Mouse (Mus musculus) MEL (cell line): ENCODE results near the gene Scd3. TPM values are rescaled to one million over a fixed set of nuclear protein-coding genes. Genes with fewer than 3 reads are reported as not detected.

Experiments used
- DNase-seq: peaks from one replicate; pipeline ENCODE4 v3.0.0; 2011; ENCODE audit warnings: low read depth, low spot score
- H3K27ac ChIP-seq: 2 replicates; pipeline ENCODE4 v1.5.1; 2012; ENCODE audit warnings: low read depth, mild to moderate bottlenecking, control low read depth, low read length, moderate library complexity; ENCODE audit not compliant: control insufficient read depth
- H3K27me3 ChIP-seq, 2 experiments: fragments of 150-350 bp in 1 of 2; sonication (generic) in 1 of 2; 2 replicates each; pipeline ENCODE4 v1.6.1; 2012; ENCODE audit warnings: low read length in 2 of 2, mild to moderate bottlenecking in 2 of 2, improper control_type of control experiment in 1 of 2, moderate library complexity in 1 of 2; ENCODE audit not compliant: insufficient read depth in 2 of 2, control insufficient read depth in 1 of 2
- H3K36me3 ChIP-seq, 2 experiments: 2 replicates each; pipeline ENCODE4 v1.6.1; 2012 to 2014; ENCODE audit warnings: low read length in 2 of 2, improper control_type of control experiment in 1 of 2, inconsistent platforms in 1 of 2, mild to moderate bottlenecking in 1 of 2; ENCODE audit not compliant: insufficient read depth in 2 of 2, control insufficient read depth in 1 of 2
- H3K4me1 ChIP-seq, 2 experiments: fragments of 150-350 bp in 1 of 2; sonication (generic) in 1 of 2; 2 replicates each; pipeline ENCODE4 v1.6.1; 2012; ENCODE audit warnings: low read length in 2 of 2, improper control_type of control experiment in 1 of 2, mild to moderate bottlenecking in 1 of 2; ENCODE audit not compliant: insufficient read depth in 2 of 2, control insufficient read depth in 1 of 2
- H3K4me3 ChIP-seq, 2 experiments: fragments of 150-350 bp in 1 of 2; sonication (generic) in 1 of 2; 2 replicates each; pipeline ENCODE4 v1.5.1; 2012; ENCODE audit warnings: low read depth in 2 of 2, low read length in 2 of 2, mild to moderate bottlenecking in 2 of 2, moderate library complexity in 2 of 2, control low read depth in 1 of 2, improper control_type of control experiment in 1 of 2; ENCODE audit not compliant: control insufficient read depth in 1 of 2, insufficient read depth in 1 of 2
- H3K79me2 ChIP-seq: 2 replicates; pipeline ENCODE4 v1.6.1; 2012; ENCODE audit warnings: mild to moderate bottlenecking, low read length, moderate library complexity; ENCODE audit not compliant: control insufficient read depth, poor library complexity, insufficient read depth
- H3K9ac ChIP-seq: 2 replicates; pipeline ENCODE4 v1.6.1; 2012; ENCODE audit warnings: low read depth, mild to moderate bottlenecking, control low read depth, low read length, moderate library complexity; ENCODE audit not compliant: control insufficient read depth, poor library complexity, severe bottlenecking
- H3K9me3 ChIP-seq: fragments of 150-350 bp; sonication (generic); replicated peaks from 2 replicates; pipeline ENCODE4 v1.6.1; 2012; ENCODE audit warnings: mild to moderate bottlenecking, low read length, improper control_type of control experiment, moderate library complexity; ENCODE audit not compliant: insufficient read depth
- BHLHE40 ChIP-seq: IDR thresholded peaks from 2 replicates; pipeline ENCODE4 v1.6.1; 2012; ENCODE audit warnings: low read depth, mild to moderate bottlenecking, inconsistent platforms, low read length, improper control_type of control experiment, borderline replicate concordance
- CHD1 ChIP-seq: IDR thresholded peaks from 2 replicates; pipeline ENCODE4 v1.6.1; 2012; ENCODE audit warnings: low read depth, mild to moderate bottlenecking, inconsistent platforms, low read length, improper control_type of control experiment
- CHD2 ChIP-seq: IDR thresholded peaks from 2 replicates; pipeline ENCODE4 v1.6.1; 2011; ENCODE audit warnings: low read length, improper control_type of control experiment
- ELF1 ChIP-seq: IDR thresholded peaks from 2 replicates; pipeline ENCODE4 v1.6.1; 2014; ENCODE audit warnings: low read depth, mild to moderate bottlenecking, inconsistent platforms, low read length, improper control_type of control experiment, moderate library complexity
- EP300 ChIP-seq, 2 experiments: IDR thresholded peaks; 2 replicates each; pipeline ENCODE4 v1.6.1; 2011; ENCODE audit warnings: improper control_type of control experiment in 2 of 2, low read length in 2 of 2, low read depth in 1 of 2, mild to moderate bottlenecking in 1 of 2
- GABPA ChIP-seq: IDR thresholded peaks from 2 replicates; pipeline ENCODE4 v1.6.1; 2012; ENCODE audit warnings: low read depth, mild to moderate bottlenecking, inconsistent platforms, low read length, improper control_type of control experiment, moderate library complexity
- HCFC1 ChIP-seq: IDR thresholded peaks from 2 replicates; pipeline ENCODE4 v1.6.1; 2012; ENCODE audit warnings: low read depth, mild to moderate bottlenecking, inconsistent platforms, low read length, improper control_type of control experiment, moderate library complexity
- JUND ChIP-seq: IDR thresholded peaks from 2 replicates; pipeline ENCODE4 v1.6.1; 2011; ENCODE audit warnings: low read depth, mild to moderate bottlenecking, improper control_type of control experiment, low read length
- KAT2A ChIP-seq: conservative IDR thresholded peaks from 2 replicates; pipeline ENCODE4 v1.6.1; 2012; ENCODE audit warnings: low read depth, low read length, improper control_type of control experiment, inconsistent platforms
- MAFK ChIP-seq: IDR thresholded peaks from 2 replicates; pipeline ENCODE4 v1.6.1; 2011; ENCODE audit warnings: low read depth, mild to moderate bottlenecking, low read length, improper control_type of control experiment, borderline replicate concordance
- MAZ ChIP-seq: IDR thresholded peaks from 2 replicates; pipeline ENCODE4 v1.6.1; 2012; ENCODE audit warnings: low read depth, mild to moderate bottlenecking, inconsistent platforms, low read length, improper control_type of control experiment
- MEF2A ChIP-seq: IDR thresholded peaks from 2 replicates; pipeline ENCODE4 v1.6.1; 2014; ENCODE audit warnings: low read depth, mild to moderate bottlenecking, inconsistent platforms, low read length, improper control_type of control experiment; ENCODE audit not compliant: poor library complexity, insufficient replicate concordance, severe bottlenecking; ENCODE audit errors: extremely low read depth
- MYB ChIP-seq: IDR thresholded peaks from 2 replicates; pipeline ENCODE4 v1.6.1; 2011; ENCODE audit warnings: mild to moderate bottlenecking, low read depth, low read length, improper control_type of control experiment
- MYC ChIP-seq: IDR thresholded peaks from 2 replicates; pipeline ENCODE4 v1.6.1; 2011; ENCODE audit warnings: low read depth, mild to moderate bottlenecking, low read length, improper control_type of control experiment, moderate library complexity
- NELFE ChIP-seq: IDR thresholded peaks from 2 replicates; pipeline ENCODE4 v1.6.1; 2011; ENCODE audit warnings: low read depth, low read length, improper control_type of control experiment
- NRF1 ChIP-seq: IDR thresholded peaks from 2 replicates; pipeline ENCODE4 v1.6.1; 2014; ENCODE audit warnings: low read depth, mild to moderate bottlenecking, inconsistent platforms, low read length, improper control_type of control experiment, moderate library complexity; ENCODE audit not compliant: poor library complexity, insufficient read depth, severe bottlenecking
- POLR2AphosphoS2 ChIP-seq: IDR thresholded peaks from 2 replicates; pipeline ENCODE4 v1.6.1; 2011; ENCODE audit warnings: low read length, improper control_type of control experiment
- RCOR1 ChIP-seq: IDR thresholded peaks from 2 replicates; pipeline ENCODE4 v1.6.1; 2012; ENCODE audit warnings: low read depth, mild to moderate bottlenecking, inconsistent platforms, low read length, improper control_type of control experiment
- SIN3A ChIP-seq: IDR thresholded peaks from 2 replicates; pipeline ENCODE4 v1.6.1; 2012; ENCODE audit warnings: low read length, improper control_type of control experiment, inconsistent platforms
- SMC3 ChIP-seq: IDR thresholded peaks from 2 replicates; pipeline ENCODE4 v1.6.1; 2011; ENCODE audit warnings: low read depth, low read length, improper control_type of control experiment
- TAL1 ChIP-seq: IDR thresholded peaks from 2 replicates; pipeline ENCODE4 v1.6.1; 2012; ENCODE audit warnings: mild to moderate bottlenecking, inconsistent platforms, low read length, moderate library complexity, mixed read lengths
- ZC3H11A ChIP-seq: IDR thresholded peaks from 2 replicates; pipeline ENCODE4 v1.6.1; 2012; ENCODE audit warnings: low read depth, mild to moderate bottlenecking, inconsistent platforms, low read length, improper control_type of control experiment
- ZNF384 ChIP-seq: IDR thresholded peaks from 2 replicates; pipeline ENCODE4 v1.6.1; 2012; ENCODE audit warnings: low read depth, mild to moderate bottlenecking, inconsistent platforms, low read length, improper control_type of control experiment
- polyA plus RNA-seq, 2 experiments: library from polyadenylated mRNA; stranded (reverse) in 1 of 2; unstranded in 1 of 2; fragments of >175 nt in 1 of 2; fragments of >200 nt in 1 of 2; gene quantifications; 2 replicates each; pipeline versions ENCODE4 v1.2.1 to v1.2.4; 2012; ENCODE audit warnings: low replicate concordance in 2 of 2, low read depth in 1 of 2; ENCODE audit not compliant: insufficient read length in 2 of 2, insufficient read depth in 1 of 2, missing spikeins in 1 of 2
- total RNA-seq: library from RNA; depleted of rRNA; stranded (reverse); fragments of 300-350 nt; gene quantifications from 2 replicates; pipeline ENCODE4 v1.2.3, GENCODE M21; 2012

Scd3 gene
- total and polyA plus RNA-seq, 3 experiments: 0.65 to 745 (median 0.96) TPM

DNA sequence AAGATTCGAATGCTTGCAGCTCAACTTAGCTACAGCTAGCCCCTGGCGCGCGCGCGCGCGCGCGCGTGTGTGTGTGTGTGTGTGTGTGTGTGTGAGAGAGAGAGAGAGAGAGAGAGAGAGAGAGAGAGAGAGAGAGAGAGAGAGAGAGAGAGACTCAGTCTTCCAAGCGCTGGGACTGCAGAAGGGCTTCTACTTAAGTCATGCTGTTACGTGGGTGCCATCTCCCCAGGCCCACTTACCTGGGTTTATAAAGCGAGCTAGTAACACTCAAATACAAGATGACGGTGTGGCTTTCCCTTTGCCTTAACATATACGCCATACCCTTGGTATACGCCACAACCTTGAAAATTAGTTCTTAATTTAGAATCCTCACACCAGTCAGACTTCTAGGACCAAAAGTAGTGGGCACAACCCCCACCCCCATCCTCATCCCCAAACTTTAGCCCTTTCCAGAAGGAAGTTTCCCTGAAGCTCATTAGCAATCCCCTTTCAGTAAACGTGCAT lies 64.5 kb downstream of the Scd3 start:
- no peaks in the 10 kb centered on the region for H3K79me2 ChIP-seq

GRCm38 (mm10) chr19:44273711-44274110 lies 70.6 kb downstream of the Scd3 start:
- TF ChIP-seq BHLHE40 (no peak), GABPA (no peak), ZNF384 (no peak), NRF1 (no peak), CHD2 (no peak), MEF2A (no peak), SIN3A (no peak), JUND (no peak)
- no peak overlapping the region for H3K4me3 ChIP-seq

More for the DNA sequence above, 64.5 kb downstream of the Scd3 start:
- Histone ChIP-seq H3K9ac (peak overlapping the region; percentile 64), H3K4me1 (peaks cover 6 to 28% of the 10 kb centered on the region in 2 experiments), H3K27ac (peak overlapping the region; percentile 69), H3K36me3 (peaks cover 0 to 18% of the 10 kb centered on the region in 2 experiments; a peak in 2 of 4 replicates), H3K9me3 (no peaks in the 10 kb centered on the region)
- 0 out of 2 replicates have a peak, but pooled peaks have one; percentile 4 for TF ChIP-seq POLR2AphosphoS2
- TF ChIP-seq NRF1: peak; percentile 52; the same call in 1 of the 2 replicates
- no peak for TF ChIP-seq CHD2
- peak; percentile 91; the same call in 1 of the 2 replicates for TF ChIP-seq JUND
- no peak for TF ChIP-seq HCFC1
- TF ChIP-seq CHD1: peak; percentile 54
- TF ChIP-seq, all 39 proteins: peak for 4
- no peaks in the 10 kb centered on the region for H3K27me3 ChIP-seq
- no peak for DNase-seq
- peak overlapping the region; percentile 45 to 63 for H3K4me3 ChIP-seq

DNA sequence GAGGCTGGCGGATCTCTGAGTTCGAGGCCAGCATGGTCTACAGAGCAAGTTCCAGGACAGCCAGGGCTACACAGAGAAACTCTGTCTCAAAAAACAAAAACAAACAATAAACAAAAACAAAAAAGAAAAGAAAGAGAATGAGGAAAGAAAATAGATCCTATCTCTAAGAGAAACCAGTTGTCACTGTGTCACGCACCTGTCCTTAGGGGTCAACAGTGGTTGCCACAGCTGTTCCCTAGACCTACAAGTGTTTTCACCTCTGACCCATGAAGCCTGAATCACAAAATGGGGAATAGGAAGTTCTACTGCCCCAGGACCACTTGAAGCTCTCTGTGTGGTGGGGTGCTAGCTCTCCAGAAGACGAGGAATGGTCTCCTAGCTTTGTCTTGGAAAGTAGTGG lies 71.4 kb downstream of the Scd3 start:
- Histone ChIP-seq H3K27ac (no peak overlapping the region), H3K9ac (no peak overlapping the region), H3K4me1 (no peaks in the 10 kb centered on the region), H3K4me3 (no peak overlapping the region), H3K9me3 (no peaks in the 10 kb centered on the region), H3K36me3 (no peaks in the 10 kb centered on the region), H3K79me2 (no peaks in the 10 kb centered on the region), H3K27me3 (no peaks in the 10 kb centered on the region)
- DNase-seq: no peak
- TF ChIP-seq ZNF384 (no peak), MYB (no peak), ZC3H11A (no peak), NELFE (no peak), RCOR1 (no peak), KAT2A (no peak), TAL1 (no peak), MAZ (no peak), POLR2AphosphoS2 (no peak), MAFK (no peak), MYC (no peak), ELF1 (no peak), EP300 (IDR thresholded peaks at IDR 0.05; ENCODE audit: low read depth in 1 of 2, low read length in 2 of 2) (no peak), CHD2 (no peak), SMC3 (no peak)

More at GRCm38 (mm10) chr19:44273711-44274110, 70.6 kb downstream of the Scd3 start:
- no peaks in the 10 kb centered on the region for H3K27me3 ChIP-seq
- H3K4me1 ChIP-seq: no peaks in the 10 kb centered on the region
- DNase-seq: no peak
- H3K9ac ChIP-seq: no peak overlapping the region
- H3K36me3 ChIP-seq: no peaks in the 10 kb centered on the region
- no peaks in the 10 kb centered on the region for H3K9me3 ChIP-seq
- no peak overlapping the region for H3K27ac ChIP-seq
- H3K79me2 ChIP-seq: no peaks in the 10 kb centered on the region
